Mouse (Mus musculus) ovary, adult 18-20 months (tissue): Measurements from ENCODE around the gene Gm2115.
A peak's percentile ranks its signal among the peaks of the same experiment; 100 is the strongest.

Experiments used
- DNase-seq: peaks from one replicate; pipeline ENCODE4 v3.0.0; 2022; ENCODE audit warnings: low spot score, mixed read lengths

The Gm2115 gene

GRCm38 (mm10) chr7:84586360-84587100 lies 57.8 kb downstream of the Gm2115 start:
- DNase-seq = no peak

GRCm38 (mm10) chr7:84587101-84587783 lies 58.5 kb downstream of the Gm2115 start:
- DNase-seq = no peak

- DNase-seq = no peak
Measured at GRCm38 (mm10) chr7:84590622-84591021, 61.9 kb downstream of the Gm2115 start.

- no peak for DNase-seq
Measured at GRCm38 (mm10) chr7:84591347-84591746, 62.6 kb downstream of the Gm2115 start.

- DNase-seq = no peak
Measured at GRCm38 (mm10) chr7:84594087-84594916, 65.5 kb downstream of the Gm2115 start.

GRCm38 (mm10) chr7:84594917-84595303 lies 66.2 kb downstream of the Gm2115 start:
- DNase-seq = no peak

GRCm38 (mm10) chr7:84596002-84596401 lies 67.2 kb downstream of the Gm2115 start:
- DNase-seq = no peak

- no peak for DNase-seq
Measured at GRCm38 (mm10) chr7:84596633-84597032, 67.9 kb downstream of the Gm2115 start.

- DNase-seq = no peak
Measured at GRCm38 (mm10) chr7:84600631-84601030, 71.9 kb downstream of the Gm2115 start.

GRCm38 (mm10) chr7:84601331-84601730 lies 72.6 kb downstream of the Gm2115 start:
- no peak for DNase-seq

GRCm38 (mm10) chr7:84604501-84604900 lies 75.7 kb downstream of the Gm2115 start:
- DNase-seq = no peak

- DNase-seq = no peak
Measured at GRCm38 (mm10) chr7:84605033-84605687, 76.4 kb downstream of the Gm2115 start.

- DNase-seq = peak; percentile 87
Measured at GRCm38 (mm10) chr7:84605704-84606292, 77.0 kb downstream of the Gm2115 start.

- DNase-seq = peak; percentile 49
Measured at GRCm38 (mm10) chr7:84606293-84606749, 77.6 kb downstream of the Gm2115 start, which contains the start of gene Fah. Fah (minus strand) TSS chr7:84606722.

- DNase-seq = no peak
Measured at GRCm38 (mm10) chr7:84611609-84612008, 82.9 kb downstream of the Gm2115 start.

- DNase-seq = no peak
Measured at GRCm38 (mm10) chr7:84612445-84612844, 83.7 kb downstream of the Gm2115 start.

- DNase-seq = no peak
Measured at GRCm38 (mm10) chr7:84618951-84619350, 90.2 kb downstream of the Gm2115 start.

GRCm38 (mm10) chr7:84620956-84621355 lies 92.2 kb downstream of the Gm2115 start:
- no peak for DNase-seq

GRCm38 (mm10) chr7:84623718-84624117 lies 95.0 kb downstream of the Gm2115 start:
- no peak for DNase-seq

- DNase-seq = no peak
Measured at GRCm38 (mm10) chr7:84631878-84632277, 103.1 kb downstream of the Gm2115 start.
